Mouse (Mus musculus) hematopoietic stem cell, adult 5-6 weeks (primary cell): Measurements from ENCODE around the gene Ces5a. TPM values are rescaled to one million over a fixed set of nuclear protein-coding genes. Genes with fewer than 3 reads are reported as not detected.
"Not testable (repeated sequence)": the region's sequence is repeated elsewhere in the genome, so short reads cannot be mapped to it uniquely, and the experiment has no call there.

Source experiments
- ATAC-seq, 2 experiments: fragments of 125-278 bp in 1 of 2; replicated peaks in 1 of 2; 2 replicates each; pipeline ENCODE4 v1.8.0; 2016 to 2017; ENCODE audit warnings: inconsistent platforms in 2 of 2, mild to moderate bottlenecking in 2 of 2, moderate number of reproducible peaks in 2 of 2, low read depth in 1 of 2, moderate TSS enrichment in 1 of 2; ENCODE audit not compliant: low FRiP score in 2 of 2, poor library complexity in 2 of 2, severe bottlenecking in 2 of 2, insufficient read depth in 1 of 2, low TSS enrichment in 1 of 2
- total RNA-seq: library from RNA; stranded (forward); fragments of 172-1452, 232-1000 nt; gene quantifications from 2 replicates; pipeline ENCODE4 v1.2.3, GENCODE M21; 2017

Ces5a gene
- total RNA-seq, 1 experiment from 2014 or later = not detected

DNA sequence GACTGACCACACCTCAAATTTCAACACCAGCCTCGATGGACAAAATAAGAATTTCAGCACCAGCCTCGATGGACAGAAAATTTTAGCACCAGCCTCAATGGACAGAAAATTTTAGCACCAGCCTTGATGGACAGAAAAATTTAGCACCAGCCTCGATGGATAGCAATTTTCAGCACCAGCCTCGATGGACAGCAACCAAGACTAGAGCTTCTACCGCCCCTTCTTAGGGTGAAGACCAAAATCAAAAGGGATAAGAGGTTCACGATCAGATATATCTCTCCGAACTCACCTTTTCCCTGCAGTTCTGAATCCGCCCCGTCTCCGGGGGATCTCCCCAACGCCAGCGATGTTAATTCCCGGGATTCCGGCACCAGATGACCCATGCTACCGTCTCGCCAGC lies 65.9 kb downstream of the Ces5a start:
- ATAC-seq = not testable (repeated sequence)

DNA sequence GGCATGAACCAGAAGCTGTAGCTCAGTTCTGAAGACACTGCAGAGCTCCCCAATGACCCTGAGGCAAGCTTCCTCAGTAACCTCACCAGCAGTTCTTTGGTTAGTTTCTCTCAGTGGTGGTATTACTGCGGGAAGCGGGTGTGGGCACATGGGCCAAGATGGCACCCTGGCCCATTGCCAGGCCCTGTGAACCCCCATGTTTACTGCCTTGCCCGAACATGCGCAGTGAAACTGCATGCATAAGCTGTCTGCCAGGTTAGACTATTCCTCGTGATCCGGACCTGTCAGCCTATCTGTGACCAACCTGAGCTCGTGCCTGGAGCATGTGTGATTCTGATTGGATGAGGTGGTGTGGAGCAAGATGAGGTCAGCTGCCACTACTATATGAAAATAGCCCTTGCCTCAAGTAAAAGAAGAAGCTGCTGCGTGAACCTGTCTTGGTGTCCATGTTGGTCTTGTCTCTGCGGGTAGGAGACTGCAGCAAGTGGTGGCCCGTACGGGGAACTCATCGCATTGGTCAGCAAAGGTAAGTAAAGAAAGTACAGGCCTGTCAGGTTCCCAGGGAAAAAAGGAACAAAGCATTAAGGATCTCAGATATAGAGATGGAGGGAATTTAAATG lies 81.3 kb downstream of the Ces5a start:
- no peak for ATAC-seq

Other genes with a start within 250 kb of the Ces5a start
- gene Ces1g, start 198.5 kb downstream of the Ces5a start, total RNA-seq = not detected in 2 replicates
- not detected in 2 replicates for gene Ces1h, start 156.1 kb downstream of the Ces5a start, total RNA-seq